Mouse (Mus musculus) CH12.LX (cell line): Measurements from ENCODE around the gene Tnfaip8l1. TPM values are rescaled to one million over a fixed set of nuclear protein-coding genes. Genes with fewer than 3 reads are reported as not detected.

Source experiments
- DNase-seq: peaks from one replicate; pipeline ENCODE4 v3.0.0-alpha.2; 2013; ENCODE audit errors: extremely low read depth
- H3K27ac ChIP-seq: 2 replicates; pipeline ENCODE4 v1.5.1; 2012; ENCODE audit warnings: low read depth, mild to moderate bottlenecking, control low read depth, moderate library complexity; ENCODE audit not compliant: insufficient read depth
- H3K27me3 ChIP-seq: replicated peaks from 2 replicates; pipeline ENCODE3; 2012; ENCODE audit warnings: inconsistent platforms
- H3K36me3 ChIP-seq, 2 experiments: replicated peaks in 1 of 2; 2 replicates each; pipeline versions ENCODE3 to v1.6.1; 2012; ENCODE audit warnings: inconsistent platforms in 1 of 2, low read length in 1 of 2, mild to moderate bottlenecking in 1 of 2, mixed read lengths in 1 of 2, moderate library complexity in 1 of 2; ENCODE audit not compliant: control insufficient read depth in 1 of 2, insufficient read depth in 1 of 2
- H3K4me1 ChIP-seq, 2 experiments: 2 replicates each; pipeline ENCODE4 v1.6.1; 2012; ENCODE audit warnings: inconsistent platforms in 1 of 2, moderate library complexity in 1 of 2; ENCODE audit not compliant: insufficient read depth in 2 of 2, control insufficient read depth in 1 of 2
- H3K4me2 ChIP-seq: 2 replicates; pipeline ENCODE4 v1.6.1; 2012; ENCODE audit warnings: low read depth, mild to moderate bottlenecking, control low read depth; ENCODE audit not compliant: poor library complexity, insufficient read depth, severe bottlenecking
- H3K4me3 ChIP-seq, 3 experiments: fragments of 150-350 bp in 1 of 3; sonication (generic) in 1 of 3; replicated peaks in 1 of 3; 2 replicates each; pipeline versions ENCODE3 to v1.5.1; 2011 to 2012; ENCODE audit warnings: low read depth in 2 of 3, low read length in 2 of 3, mild to moderate bottlenecking in 2 of 3, moderate library complexity in 2 of 3, control low read depth in 1 of 3, improper control_type of control experiment in 1 of 3, inconsistent platforms in 1 of 3, mixed read lengths in 1 of 3; ENCODE audit not compliant: poor library complexity in 1 of 3
- H3K79me2 ChIP-seq: replicated peaks from 2 replicates; pipeline ENCODE4 v1.6.1; 2012; ENCODE audit warnings: mild to moderate bottlenecking, moderate library complexity; ENCODE audit not compliant: control insufficient read depth, poor library complexity, insufficient read depth, severe bottlenecking; ENCODE audit errors: extremely low read depth
- H3K9ac ChIP-seq: 2 replicates; pipeline ENCODE4 v1.6.1; 2012; ENCODE audit warnings: low read depth, mild to moderate bottlenecking, control low read depth, moderate library complexity; ENCODE audit not compliant: insufficient read depth
- H3K9me3 ChIP-seq: replicated peaks from 2 replicates; pipeline ENCODE3; 2012; ENCODE audit warnings: low read length, inconsistent platforms, mixed read lengths
- BHLHE40 ChIP-seq: IDR thresholded peaks from 2 replicates; pipeline ENCODE4 v1.6.1; 2011; ENCODE audit warnings: mild to moderate bottlenecking, low read depth, low read length, improper control_type of control experiment
- CHD1 ChIP-seq: IDR thresholded peaks from 2 replicates; pipeline ENCODE4 v1.6.1; 2012; ENCODE audit warnings: low read depth, low read length, improper control_type of control experiment, inconsistent platforms
- CHD2 ChIP-seq: IDR thresholded peaks from 2 replicates; pipeline ENCODE4 v1.6.1; 2011; ENCODE audit warnings: low read length, improper control_type of control experiment
- E2F4 ChIP-seq: IDR thresholded peaks from 2 replicates; pipeline ENCODE4 v1.6.1; 2011; ENCODE audit warnings: low read depth, low read length, improper control_type of control experiment; ENCODE audit not compliant: insufficient replicate concordance
- ELF1 ChIP-seq: IDR thresholded peaks from 2 replicates; pipeline ENCODE4 v1.6.1; 2014; ENCODE audit warnings: low read depth, mild to moderate bottlenecking, inconsistent platforms, low read length, improper control_type of control experiment
- HCFC1 ChIP-seq: IDR thresholded peaks from 2 replicates; pipeline ENCODE4 v1.6.1; 2012; ENCODE audit warnings: low read depth, mild to moderate bottlenecking, inconsistent platforms, low read length, improper control_type of control experiment
- IRF4 ChIP-seq: IDR thresholded peaks from 2 replicates; pipeline ENCODE4 v1.6.1; 2014; ENCODE audit warnings: low read depth, mild to moderate bottlenecking, inconsistent platforms, low read length, improper control_type of control experiment
- JUN ChIP-seq: IDR thresholded peaks from 2 replicates; pipeline ENCODE4 v1.6.1; 2011; ENCODE audit warnings: low read depth, mild to moderate bottlenecking, low read length, improper control_type of control experiment, moderate library complexity; ENCODE audit not compliant: insufficient read depth
- MAFK ChIP-seq: IDR thresholded peaks from 2 replicates; pipeline ENCODE4 v1.6.1; 2011; ENCODE audit warnings: low read length, improper control_type of control experiment; ENCODE audit not compliant: insufficient replicate concordance
- MAX ChIP-seq: IDR thresholded peaks from 2 replicates; pipeline ENCODE4 v1.6.1; 2011; ENCODE audit warnings: low read length, improper control_type of control experiment
- MEF2A ChIP-seq: IDR thresholded peaks from 2 replicates; pipeline ENCODE4 v1.6.1; 2014; ENCODE audit warnings: low read depth, mild to moderate bottlenecking, inconsistent platforms, low read length, improper control_type of control experiment, borderline replicate concordance
- MYC ChIP-seq: IDR thresholded peaks from 2 replicates; pipeline ENCODE4 v1.6.1; 2011; ENCODE audit warnings: low read depth, mild to moderate bottlenecking, improper control_type of control experiment, low read length
- NELFE ChIP-seq: IDR thresholded peaks from 2 replicates; pipeline ENCODE4 v1.6.1; 2011; ENCODE audit warnings: low read depth, low read length, improper control_type of control experiment
- NRF1 ChIP-seq: IDR thresholded peaks from 2 replicates; pipeline ENCODE4 v1.6.1; 2014; ENCODE audit warnings: low read depth, mild to moderate bottlenecking, inconsistent platforms, low read length, improper control_type of control experiment, moderate library complexity
- POLR2A ChIP-seq: IDR thresholded peaks from 2 replicates; pipeline ENCODE4 v1.6.1; 2011; ENCODE audit warnings: low read depth, mild to moderate bottlenecking, improper control_type of control experiment, low read length
- POLR2AphosphoS2 ChIP-seq: IDR thresholded peaks from 2 replicates; pipeline ENCODE4 v1.6.1; 2011; ENCODE audit warnings: low read depth, low read length, improper control_type of control experiment
- RAD21 ChIP-seq: IDR thresholded peaks from 2 replicates; pipeline ENCODE4 v1.6.1; 2011; ENCODE audit warnings: low read depth, mild to moderate bottlenecking, low read length, improper control_type of control experiment, moderate library complexity
- SIN3A ChIP-seq: IDR thresholded peaks from 2 replicates; pipeline ENCODE4 v1.6.1; 2012; ENCODE audit warnings: low read length, improper control_type of control experiment, inconsistent platforms
- SMC3 ChIP-seq: IDR thresholded peaks from 2 replicates; pipeline ENCODE4 v1.6.1; 2011; ENCODE audit warnings: low read depth, low read length, improper control_type of control experiment
- UBTF ChIP-seq: IDR thresholded peaks from 2 replicates; pipeline ENCODE4 v1.6.1; 2012; ENCODE audit warnings: low read depth, mild to moderate bottlenecking, inconsistent platforms, low read length, improper control_type of control experiment, moderate library complexity
- USF1 ChIP-seq: IDR thresholded peaks from 2 replicates; pipeline ENCODE4 v1.6.1; 2014; ENCODE audit warnings: low read depth, mild to moderate bottlenecking, inconsistent platforms, low read length, improper control_type of control experiment
- USF2 ChIP-seq: conservative IDR thresholded peaks from 2 replicates; pipeline ENCODE4 v1.6.1; 2011; ENCODE audit warnings: low read depth, low read length, improper control_type of control experiment
- ZC3H11A ChIP-seq: IDR thresholded peaks from 2 replicates; pipeline ENCODE4 v1.6.1; 2012; ENCODE audit warnings: low read depth, mild to moderate bottlenecking, inconsistent platforms, low read length, improper control_type of control experiment
- ZMIZ1 ChIP-seq: IDR thresholded peaks from 2 replicates; pipeline ENCODE4 v1.6.1; 2012; ENCODE audit warnings: low read depth, mild to moderate bottlenecking, inconsistent platforms, low read length, improper control_type of control experiment
- dilution Hi-C: fragments of 300-500 bp; cut with MboI; formaldehyde crosslinking; loops from 2 replicates; pipeline ENCODE4 v1.14.3; 2020; ENCODE audit warnings: low sequenced_read_pairs; ENCODE audit not compliant: extremely low pct_unique_long_range_greater_than_20kb, extremely low pct_ligation_motif_present
- in situ Hi-C: fragments of 300-500 bp; cut with MboI; formaldehyde crosslinking; loops from 3 replicates; pipeline ENCODE4 v1.14.3; 2019; ENCODE audit warnings: low sequenced_read_pairs, low pct_ligation_motif_present, low pct_unique_long_range_greater_than_20kb, mixed read lengths
- polyA plus RNA-seq: library from polyadenylated mRNA; unstranded; fragments of >175 nt; gene quantifications from 2 replicates; pipeline ENCODE4 v1.2.1, GENCODE M21; 2012; ENCODE audit warnings: low read depth; ENCODE audit not compliant: insufficient read length
- total RNA-seq, 2 experiments: library from RNA; depleted of rRNA; stranded (reverse); fragments of 300-350 nt in 1 of 2; fragments of >200 nt in 1 of 2; gene quantifications; 2 replicates each; pipeline ENCODE4 v1.2.3; 2012 to 2014

Tnfaip8l1 gene
- total and polyA plus RNA-seq, 3 experiments: 1.9 to 2.4 (median 2.0) TPM

DNA sequence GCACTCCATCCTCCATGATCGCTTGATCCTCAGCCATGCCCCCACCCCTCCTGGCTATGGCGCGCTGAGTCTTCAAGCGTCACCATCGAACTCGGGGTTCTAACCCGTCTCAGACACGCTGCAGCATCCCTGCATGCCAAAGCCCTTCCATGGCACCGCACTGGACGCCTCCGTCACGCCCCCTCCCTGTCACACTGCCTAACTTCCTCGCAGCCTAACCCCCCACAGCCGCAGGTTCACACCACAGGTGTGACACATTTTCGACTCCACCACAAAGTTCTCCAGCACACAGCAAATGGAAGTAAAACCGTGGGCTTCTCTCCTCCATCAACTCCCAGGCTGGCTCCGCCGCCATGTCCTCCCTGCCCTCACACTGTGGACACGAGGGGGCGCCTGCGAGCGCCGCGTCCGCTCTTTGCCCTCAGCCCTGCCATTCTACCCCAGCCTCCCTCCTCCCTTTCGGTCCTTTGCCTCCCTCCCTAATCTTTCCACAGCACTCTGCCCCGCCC, 27.8 kb upstream of the Tnfaip8l1 start (continued):
- TF ChIP-seq USF2 (no peak), IRF4 (peak; percentile 57; the same call in 1 of the 2 replicates), NELFE (no peak; the same call in 1 of the 2 replicates), USF1 (no peak), MYC (no peak), ELF1 (peak; percentile 43; the same call in 1 of the 2 replicates), MAX (no peak)
- TF ChIP-seq, all 38 proteins: peak for 10

DNA sequence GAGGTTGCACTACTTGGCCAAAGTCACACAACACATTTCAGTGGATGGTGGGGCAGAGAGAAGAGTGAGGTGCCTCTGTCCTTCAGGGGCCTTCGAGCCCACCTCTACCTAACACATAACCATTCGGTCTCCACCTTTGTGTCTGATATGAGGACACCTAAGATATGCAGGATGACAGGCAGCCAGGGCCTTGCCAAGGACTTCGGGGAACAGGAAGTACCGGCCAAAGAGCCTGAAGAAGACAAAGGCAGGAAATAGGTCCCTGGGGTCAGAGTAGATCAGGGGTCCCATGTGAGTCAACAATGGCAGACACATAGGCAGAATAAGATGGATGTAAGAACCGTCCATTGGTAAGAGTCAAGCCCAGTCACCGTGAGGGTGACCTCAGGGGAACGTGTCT, 25.7 kb upstream of the Tnfaip8l1 start:
- Histone ChIP-seq H3K27ac (no peak overlapping the region), H3K9ac (no peak overlapping the region), H3K4me3 (no peak overlapping the region), H3K79me2 (no peaks in the 10 kb centered on the region), H3K4me2 (no peak overlapping the region), H3K27me3 (peaks cover 67% of the 10 kb centered on the region), H3K9me3 (no peaks in the 10 kb centered on the region), H3K4me1 (peaks cover 10 to 50% of the 10 kb centered on the region in 2 experiments; a peak in 3 of 4 replicates), H3K36me3 (no peaks in the 10 kb centered on the region)
- DNase-seq: no peak
- TF ChIP-seq ELF1: no peak
- no peak for TF ChIP-seq CHD2
- no peak for TF ChIP-seq SIN3A
- TF ChIP-seq NELFE: no peak
- no peak for TF ChIP-seq HCFC1
- no peak for TF ChIP-seq UBTF
- no peak for TF ChIP-seq MEF2A
- TF ChIP-seq E2F4: no peak
- TF ChIP-seq NRF1: no peak
- TF ChIP-seq BHLHE40: no peak
- TF ChIP-seq MAFK: no peak
- no peak for TF ChIP-seq ZC3H11A
- no peak for TF ChIP-seq RAD21
- TF ChIP-seq POLR2AphosphoS2: no peak
- no peak for TF ChIP-seq POLR2A
- no peak for TF ChIP-seq CHD1
- no peak for TF ChIP-seq ZMIZ1
- no peak for TF ChIP-seq IRF4
- TF ChIP-seq JUN: no peak
- TF ChIP-seq SMC3: no peak
- in situ Hi-C loops: no loop called here
- dilution Hi-C loops: no loop called here
